Mouse (Mus musculus) testis, adult 2 months (tissue): ENCODE measurements around the gene Itga11.

Experiments used
- CTCF ChIP-seq: fragments of 200-500 bp; IDR thresholded peaks from 2 replicates; pipeline ENCODE4 v1.5.1; 2012; ENCODE audit warnings: low read depth, mild to moderate bottlenecking, inconsistent platforms, low read length, moderate library complexity; ENCODE audit not compliant: control insufficient read depth, insufficient read depth, insufficient replicate concordance
- POLR2A ChIP-seq: fragments of 200-500 bp; IDR thresholded peaks from 2 replicates; pipeline ENCODE4 v1.6.1; 2012; ENCODE audit warnings: low read depth, mild to moderate bottlenecking, inconsistent platforms, low read length, moderate library complexity; ENCODE audit not compliant: control insufficient read depth

DNA sequence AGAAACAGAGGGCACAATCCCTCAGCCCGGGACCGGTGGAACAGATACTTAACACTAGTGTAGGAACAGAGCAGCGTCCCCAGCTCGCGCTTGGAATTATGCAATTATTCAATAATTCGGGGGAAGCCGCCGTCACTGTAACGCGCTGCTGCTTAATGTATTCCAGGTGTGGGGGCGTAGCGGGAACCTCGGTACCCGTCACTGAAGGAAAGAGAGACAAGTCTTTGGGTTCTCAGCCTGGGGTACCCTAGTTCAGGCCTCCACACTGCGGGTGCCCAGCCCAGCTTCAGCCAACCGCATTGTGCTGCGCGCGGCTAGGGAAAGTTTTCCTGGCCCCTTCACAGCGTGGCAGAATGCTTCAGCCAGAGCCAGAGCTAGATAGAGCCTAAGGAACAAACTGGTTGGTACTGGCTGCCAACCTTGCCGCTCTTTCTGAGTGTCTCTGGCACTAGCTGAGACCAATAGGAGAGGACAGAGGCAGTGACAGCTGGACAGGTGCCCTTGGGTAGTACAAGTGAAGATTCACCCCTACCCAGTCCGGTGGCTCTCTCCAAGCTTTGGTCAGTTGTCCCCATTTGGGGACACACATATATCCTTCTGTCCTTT, 1.0 kb downstream of the Itga11 start:
- TF ChIP-seq POLR2A: no peak
- no peak for TF ChIP-seq CTCF
